Mouse (Mus musculus) intestine, postnatal 0 days (tissue): ENCODE measurements around the gene Fgfr2. TPM values are rescaled to one million over a fixed set of nuclear protein-coding genes. Genes with fewer than 3 reads are reported as not detected.

Experiments
- ATAC-seq: fragments of 200-750 bp; cut with Nextera tagmentation; 2 replicates; pipeline ENCODE4 v1.8.0; 2017; ENCODE audit warnings: mild to moderate bottlenecking, moderate TSS enrichment, moderate library complexity
- H3K27ac ChIP-seq: fragments of 300-500 bp; sonication (generic); 2 replicates; pipeline ENCODE4 v1.5.1; 2014; ENCODE audit warnings: mild to moderate bottlenecking, low read depth, low read length, moderate library complexity
- H3K27me3 ChIP-seq: fragments of 300-500 bp; sonication (generic); replicated peaks from 2 replicates; pipeline ENCODE4 v1.6.1; 2014; ENCODE audit warnings: low read length, mixed read lengths; ENCODE audit not compliant: control insufficient read depth, insufficient read depth
- H3K36me3 ChIP-seq: fragments of 300-500 bp; sonication (generic); 2 replicates; pipeline ENCODE4 v1.6.1; 2014; ENCODE audit warnings: mild to moderate bottlenecking, moderate library complexity; ENCODE audit not compliant: control insufficient read depth, insufficient read depth
- H3K4me1 ChIP-seq: fragments of 300-500 bp; sonication (generic); replicated peaks from 2 replicates; pipeline ENCODE4 v1.6.1; 2014; ENCODE audit warnings: antibody characterized with exemption, low read length, mixed read lengths; ENCODE audit not compliant: control insufficient read depth, insufficient read depth
- H3K4me2 ChIP-seq: fragments of 300-500 bp; sonication (generic); replicated peaks from 2 replicates; pipeline ENCODE4 v1.6.1; 2014; ENCODE audit warnings: low read depth, mild to moderate bottlenecking, moderate library complexity
- H3K4me3 ChIP-seq: fragments of 300-500 bp; sonication (generic); 2 replicates; pipeline ENCODE4 v1.5.1; 2014; ENCODE audit warnings: low read depth, low read length
- H3K9ac ChIP-seq: fragments of 300-500 bp; sonication (generic); 2 replicates; pipeline ENCODE4 v1.6.1; 2014; ENCODE audit warnings: mild to moderate bottlenecking, low read depth, low read length
- H3K9me3 ChIP-seq: fragments of 300-500 bp; sonication (generic); 2 replicates; pipeline ENCODE4 v1.6.1; 2016; ENCODE audit warnings: mixed run types; ENCODE audit not compliant: control insufficient read depth
- CTCF ChIP-seq: sonication (generic); IDR thresholded peaks from 2 replicates; pipeline ENCODE4 v1.5.1; 2016; ENCODE audit warnings: low read depth, mild to moderate bottlenecking, control low read depth, antibody characterized with exemption, moderate library complexity
- WGBS: fragments of 180-500 bp; shearing (Covaris S2); extraction: QIAGEN DNeasy Blood & Tissue Kit; methylation state at CpG from one replicate; pipeline ENCODE4 v1.1.7; 2014; 5-methylcytosine and 5-hydroxymethylcytosine counted together
- polyA plus RNA-seq: library from polyadenylated mRNA; unstranded; fragments of >200 nt; fragmentation: Nextera tagmentation; extraction: Ambion mirVana; gene quantifications from 2 replicates; pipeline ENCODE4 v1.2.1, GENCODE M21; 2015

Fgfr2 gene
- polyA plus RNA-seq, 1 experiment from 2014 or later: 29.5 TPM

DNA sequence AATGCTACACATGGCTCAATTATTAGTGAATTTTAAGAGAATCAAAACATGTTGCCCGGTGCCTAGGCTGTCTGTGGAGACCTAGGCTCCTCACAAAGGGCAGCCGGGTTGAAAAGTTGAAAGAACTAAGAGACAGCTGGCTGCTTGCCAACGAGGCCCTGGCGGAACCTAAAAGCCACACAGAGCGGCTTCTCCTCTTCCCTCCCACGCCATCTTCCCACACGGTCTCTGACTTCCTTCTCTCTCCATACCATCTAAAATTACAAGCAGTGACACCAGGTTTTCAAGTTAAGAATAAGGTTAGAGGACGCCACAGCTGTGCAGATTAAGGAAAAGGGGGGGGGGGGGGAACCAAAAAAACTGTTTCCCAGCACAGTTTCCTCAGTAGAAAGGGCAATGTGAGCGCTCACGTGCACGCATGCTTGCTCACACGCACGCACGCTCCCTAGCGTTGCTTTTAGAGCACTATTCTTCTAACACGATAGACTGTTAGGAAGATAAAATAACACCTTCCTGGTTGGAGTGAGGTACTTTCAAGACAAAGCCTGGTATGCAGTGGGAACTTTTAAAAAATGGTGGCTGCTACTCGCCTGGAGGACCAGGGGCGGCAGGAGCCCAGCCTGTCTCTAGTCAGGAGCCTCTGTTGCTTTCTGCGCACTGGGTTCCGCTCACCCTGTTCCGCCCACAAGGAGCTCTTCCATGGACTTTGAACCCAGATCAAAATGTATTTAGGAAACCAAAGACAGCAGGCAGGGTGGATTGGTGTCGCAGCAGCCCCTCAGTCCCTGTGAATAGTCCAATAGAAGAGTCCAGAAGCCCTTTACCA, 2491.4 kb downstream of the Fgfr2 start:
- Histone ChIP-seq H3K27me3 (no peaks in the 10 kb centered on the region), H3K9ac (no peak overlapping the region), H3K4me3 (no peak overlapping the region), H3K4me1 (peaks cover 8% of the 10 kb centered on the region; the same call in 1 of the 2 replicates), H3K4me2 (peak overlapping the region; percentile 41), H3K36me3 (no peaks in the 10 kb centered on the region; the same call in 1 of the 2 replicates), H3K27ac (no peak overlapping the region), H3K9me3 (no peaks in the 10 kb centered on the region)
- no peak for ATAC-seq
- TF ChIP-seq CTCF: peak; percentile 53
- WGBS: 43% methylated on average over 22 of the region's 22 CpGs

DNA sequence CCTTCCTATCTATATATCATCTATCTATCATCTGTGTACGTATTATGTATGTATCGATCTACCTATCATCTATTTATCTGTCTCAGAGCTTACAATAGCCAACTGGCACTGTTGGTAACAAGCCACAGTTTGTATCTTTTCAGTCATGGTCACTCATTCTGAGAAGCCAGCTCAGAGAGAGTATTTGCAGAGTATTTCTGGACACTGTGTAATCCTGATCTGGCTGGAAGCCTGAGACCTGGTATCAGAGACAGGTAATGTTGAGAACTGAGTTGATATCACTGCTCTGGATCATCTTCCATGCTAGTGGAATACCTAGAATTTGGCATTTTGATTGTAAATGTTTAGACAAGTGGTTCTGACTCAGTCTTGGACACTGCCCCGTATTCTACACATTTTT, 2492.2 kb downstream of the Fgfr2 start:
- TF ChIP-seq CTCF: no peak

DNA sequence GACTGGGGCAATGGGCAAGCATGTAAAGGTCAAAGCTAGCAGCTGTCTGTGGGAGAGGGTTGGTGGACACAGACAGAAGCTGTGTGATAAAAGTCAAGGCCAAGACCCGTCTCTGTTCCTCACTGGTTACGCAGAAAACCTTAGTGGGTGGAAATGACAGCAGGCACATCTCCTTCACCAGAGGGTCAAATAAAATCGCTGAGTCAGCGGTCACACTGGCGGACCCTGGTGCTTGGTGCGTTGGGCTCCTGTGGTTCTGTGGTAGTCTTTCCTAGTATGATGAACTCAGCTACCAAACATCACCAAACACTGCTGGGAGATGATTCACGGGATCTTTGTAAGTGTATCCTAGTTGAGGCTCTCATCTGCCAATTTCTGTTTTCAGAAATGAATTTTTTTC, 2493.2 kb downstream of the Fgfr2 start:
- WGBS: 93% methylated on average over 7 of the region's 7 CpGs
- no peak overlapping the region for H3K4me2 ChIP-seq
- no peak for TF ChIP-seq CTCF
- no peak overlapping the region for H3K27ac ChIP-seq
- no peaks in the 10 kb centered on the region; the same call in 1 of the 2 replicates for H3K36me3 ChIP-seq
- peaks cover 8% of the 10 kb centered on the region; the same call in 1 of the 2 replicates for H3K4me1 ChIP-seq
- no peak overlapping the region for H3K9ac ChIP-seq
- no peaks in the 10 kb centered on the region for H3K9me3 ChIP-seq
- no peak for ATAC-seq
- H3K27me3 ChIP-seq: no peaks in the 10 kb centered on the region
- no peak overlapping the region for H3K4me3 ChIP-seq

More for the DNA sequence above, 2492.2 kb downstream of the Fgfr2 start:
- H3K9ac ChIP-seq: no peak overlapping the region
- H3K4me3 ChIP-seq: no peak overlapping the region
- no peak overlapping the region for H3K27ac ChIP-seq
- no peak for ATAC-seq
- H3K4me2 ChIP-seq: no peak overlapping the region
- peaks cover 8% of the 10 kb centered on the region; the same call in 1 of the 2 replicates for H3K4me1 ChIP-seq
- WGBS: 84% methylated on average over 3 of the region's 3 CpGs
- no peaks in the 10 kb centered on the region for H3K9me3 ChIP-seq
- H3K27me3 ChIP-seq: no peaks in the 10 kb centered on the region
- no peaks in the 10 kb centered on the region; the same call in 1 of the 2 replicates for H3K36me3 ChIP-seq

DNA sequence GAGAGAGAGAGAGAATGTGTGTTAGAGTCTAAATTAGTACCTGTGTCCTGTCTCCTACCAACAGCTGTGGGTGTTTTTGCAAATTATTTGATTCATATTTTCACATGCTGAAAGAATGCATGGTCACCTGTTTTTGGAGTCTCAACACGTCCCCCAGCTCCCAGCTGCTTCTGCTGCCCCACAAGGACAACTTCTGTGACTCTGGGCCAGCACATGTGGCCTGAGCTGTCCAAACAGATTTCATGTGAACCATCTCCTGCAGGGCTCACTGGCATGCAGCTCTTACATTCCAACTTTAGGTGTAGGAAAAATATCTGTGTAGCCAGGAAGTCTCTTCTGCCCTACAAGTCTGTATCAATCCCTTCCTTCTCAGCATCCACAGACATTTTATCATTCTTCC, 2494.5 kb downstream of the Fgfr2 start:
- ATAC-seq: no peak
- H3K4me2 ChIP-seq: no peak overlapping the region
- 50% methylated on average over 1 of the region's 1 CpGs for WGBS

DNA sequence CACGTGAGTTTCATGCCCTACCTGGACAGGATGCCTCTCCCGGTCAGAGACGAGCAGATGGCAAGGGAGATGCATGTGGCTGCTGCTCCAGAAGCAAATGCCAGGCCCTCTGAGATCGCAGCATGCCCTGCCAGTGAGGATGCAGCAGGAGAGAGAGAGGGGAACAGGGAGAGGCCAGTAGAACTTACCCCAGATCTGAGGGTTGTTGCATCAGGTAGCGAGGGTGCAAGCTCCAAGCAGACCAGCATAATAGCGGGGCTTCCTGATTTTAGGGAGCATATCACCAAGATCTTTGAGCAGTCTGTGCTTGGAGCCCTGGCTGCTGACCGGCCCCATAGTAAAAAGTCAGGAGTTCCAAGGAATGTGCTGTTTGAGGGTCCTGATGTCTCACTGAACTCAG, 2497.8 kb downstream of the Fgfr2 start:
- 86% methylated on average over 7 of the region's 7 CpGs for WGBS
- no peak for ATAC-seq
- no peaks in the 10 kb centered on the region for H3K9me3 ChIP-seq
- H3K4me3 ChIP-seq: no peak overlapping the region
- H3K9ac ChIP-seq: no peak overlapping the region
- no peaks in the 10 kb centered on the region for H3K4me1 ChIP-seq
- H3K27ac ChIP-seq: no peak overlapping the region
- H3K4me2 ChIP-seq: no peak overlapping the region
- no peak for TF ChIP-seq CTCF
- no peaks in the 10 kb centered on the region; the same call in 1 of the 2 replicates for H3K36me3 ChIP-seq
- no peaks in the 10 kb centered on the region for H3K27me3 ChIP-seq

More for the DNA sequence above, 2494.5 kb downstream of the Fgfr2 start:
- Histone ChIP-seq H3K9me3 (no peaks in the 10 kb centered on the region), H3K4me1 (peaks cover 8% of the 10 kb centered on the region; the same call in 1 of the 2 replicates), H3K36me3 (no peaks in the 10 kb centered on the region; the same call in 1 of the 2 replicates), H3K9ac (no peak overlapping the region), H3K4me3 (no peak overlapping the region), H3K27me3 (no peaks in the 10 kb centered on the region), H3K27ac (no peak overlapping the region)
- no peak for TF ChIP-seq CTCF

DNA sequence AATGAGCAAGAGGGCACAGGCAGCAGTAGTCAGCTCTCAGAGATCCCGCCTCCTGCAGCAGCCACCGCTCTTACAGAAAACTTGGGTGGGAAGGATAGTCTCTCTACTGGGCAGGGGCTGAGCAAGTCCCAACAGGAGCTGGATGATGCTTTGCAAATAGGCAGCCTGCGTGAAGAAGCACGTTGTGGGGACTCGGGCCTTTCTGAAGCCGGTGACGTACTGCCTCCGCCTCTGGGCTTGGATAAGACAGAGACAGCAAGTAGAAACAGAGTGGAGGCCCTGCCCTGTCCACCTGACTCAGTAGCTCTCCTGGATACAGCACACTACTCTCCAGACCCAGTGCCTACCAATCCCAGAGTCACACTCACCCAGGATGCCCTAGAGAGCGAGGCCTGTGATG, 2498.9 kb downstream of the Fgfr2 start:
- TF ChIP-seq CTCF: no peak
- Histone ChIP-seq H3K36me3 (no peaks in the 10 kb centered on the region; the same call in 1 of the 2 replicates), H3K27ac (no peak overlapping the region), H3K9me3 (no peaks in the 10 kb centered on the region), H3K9ac (no peak overlapping the region), H3K4me2 (no peak overlapping the region), H3K4me1 (no peaks in the 10 kb centered on the region), H3K27me3 (no peaks in the 10 kb centered on the region), H3K4me3 (no peak overlapping the region)
- 92% methylated on average over 9 of the region's 9 CpGs for WGBS
- ATAC-seq: no peak
